ENCODE assay signal across 21 mouse cellular contexts in genomic region chr17:33774573-33775155, GRCm38 (mm10). TPM values are rescaled to one million over a fixed set of nuclear protein-coding genes. Genes with fewer than 3 reads are reported as not detected.
DNase-seq lines count a peak whose midpoint lies in the region; ATAC-seq and TF ChIP-seq lines count a peak whose summit lies in the region.
"Had no signal": no experiment of that assay in that cellular context is flagged by ENCODE, and none has a peak within 500 bp of the region (broad histone marks: within the 10 kb centered on the region; RNA-seq: fewer than 3 reads in every experiment).

No protein-coding gene starts in this region.

- no peak overlapping the region for H3K4me2 ChIP-seq in liver, embryonic 12.5 days
- no peak overlapping the region for H3K4me2 ChIP-seq in midbrain, embryonic 16.5 days (ENCODE audit: low read length)
- H3K4me2 ChIP-seq: forebrain, embryonic 13.5 days; heart, embryonic 12.5 days had no signal

- TF ChIP-seq POLR2A in kidney, adult 2 months (IDR thresholded peaks at IDR 0.05; ENCODE audit: low read depth, low read length), result no peak
- TF ChIP-seq POLR2A in liver, adult 2 months (IDR thresholded peaks at IDR 0.05; ENCODE audit: extremely low read depth, insufficient read depth, low read length), result no peak
- no peak for TF ChIP-seq POLR2A in testis, adult 2 months (IDR thresholded peaks at IDR 0.05; ENCODE audit: control insufficient read depth, low read depth, low read length)

- peaks cover 5% of the 10 kb centered on the region; the same call in 1 of the 2 replicates for H3K36me3 ChIP-seq in kidney, adult 2 months (ENCODE audit: control insufficient read depth, insufficient read depth, low read length)
- H3K36me3 ChIP-seq in liver, adult 2 months (ENCODE audit: control insufficient read depth, insufficient read depth, low read length), result peaks cover 43% of the 10 kb centered on the region
- H3K36me3 ChIP-seq in liver, embryonic 12.5 days, result peaks cover 49% of the 10 kb centered on the region
- H3K36me3 ChIP-seq in testis, adult 2 months (ENCODE audit: control insufficient read depth, insufficient read depth, low read length), result no peaks in the 10 kb centered on the region
- H3K36me3 ChIP-seq in midbrain, embryonic 16.5 days (ENCODE audit: control insufficient read depth, insufficient read depth, low read length), result no peaks in the 10 kb centered on the region

- peaks cover 31% of the 10 kb centered on the region for H3K4me1 ChIP-seq in kidney, adult 2 months (ENCODE audit: control insufficient read depth, insufficient read depth, low read length)
- H3K4me1 ChIP-seq in liver, adult 2 months (ENCODE audit: control insufficient read depth, insufficient read depth, low read length), result peaks cover 40% of the 10 kb centered on the region
- peaks cover 15% of the 10 kb centered on the region for H3K4me1 ChIP-seq in liver, embryonic 12.5 days
- H3K4me1 ChIP-seq in testis, adult 2 months (ENCODE audit: control insufficient read depth, insufficient read depth, low read length), result peaks cover 6% of the 10 kb centered on the region
- H3K4me1 ChIP-seq in midbrain, embryonic 16.5 days (ENCODE audit: control insufficient read depth, insufficient read depth, low read length), result no peaks in the 10 kb centered on the region

- no peak for ATAC-seq in liver, embryonic 12.5 days
- ATAC-seq in midbrain, embryonic 16.5 days, result no peak
- ATAC-seq: activated CD4-positive, CD25-positive, alpha-beta regulatory T cell, adult 4 months; forebrain, embryonic 13.5 days; forebrain, postnatal 0 days; Patski had no signal

- WGBS in kidney, adult 2 months, result 64% methylated on average over 8 of the region's 8 CpGs
- 39% methylated on average over 8 of the region's 8 CpGs for WGBS in liver, adult 2 months
- 80% methylated on average over 8 of the region's 8 CpGs for WGBS in liver, embryonic 12.5 days (ENCODE audit: insufficient replicate concordance)
- WGBS in midbrain, embryonic 16.5 days, result 90% methylated on average over 8 of the region's 8 CpGs

- TF ChIP-seq CTCF in kidney, adult 2 months (conservative IDR thresholded peaks at IDR 0.05; ENCODE audit: insufficient read depth, insufficient read length, low read depth, low read length), result no peak
- no peak for TF ChIP-seq CTCF in liver, adult 2 months (IDR thresholded peaks at IDR 0.05; ENCODE audit: low read depth, low read length)
- no peak for TF ChIP-seq CTCF in testis, adult 2 months (IDR thresholded peaks at IDR 0.05; ENCODE audit: control insufficient read depth, insufficient read depth, insufficient replicate concordance, low read depth, low read length)

- peak overlapping the region; percentile 33; the same call in 1 of the 2 replicates for H3K9ac ChIP-seq in liver, adult 2 months (ENCODE audit: low read depth, low read length)
- no peak overlapping the region for H3K9ac ChIP-seq in liver, embryonic 12.5 days
- no peak overlapping the region for H3K9ac ChIP-seq in midbrain, embryonic 16.5 days (ENCODE audit: low read depth, low read length)
- H3K9ac ChIP-seq: forebrain, embryonic 13.5 days; forebrain, postnatal 0 days; heart, embryonic 12.5 days had no signal

- no peaks in the 10 kb centered on the region; the same call in 1 of the 2 replicates for H3K79me2 ChIP-seq in liver, adult 2 months (ENCODE audit: control insufficient read depth, insufficient read depth, low read length)

- peak; percentile 60 for DNase-seq in kidney, adult 2 months
- DNase-seq in kidney, postnatal 4 days, result no peak
- DNase-seq in liver, adult 2 months (ENCODE audit: extremely low read depth, low read depth, low spot score), result peak; percentile 96
- no peak for DNase-seq in testis, postnatal 10 days (ENCODE audit: low spot score)
- DNase-seq: adrenal gland, adult 2 months; adrenal gland, postnatal 25 days; cerebellum, adult 18-20 months; cerebellum, adult 9-11 months; cerebellum, postnatal 36 days; forebrain, postnatal 0 days; gastrocnemius, postnatal 25 days had no signal

- no peak overlapping the region for H3K4me3 ChIP-seq in kidney, adult 2 months (ENCODE audit: insufficient read depth, low read depth, low read length)
- no peak overlapping the region for H3K4me3 ChIP-seq in liver, adult 2 months (ENCODE audit: insufficient read depth, low read depth, low read length)
- H3K4me3 ChIP-seq in liver, embryonic 12.5 days, result no peak overlapping the region
- no peak overlapping the region for H3K4me3 ChIP-seq in testis, adult 2 months (ENCODE audit: control insufficient read depth, low read depth, low read length)
- H3K4me3 ChIP-seq in midbrain, embryonic 16.5 days (ENCODE audit: low read depth, low read length), result no peak overlapping the region
- H3K4me3 ChIP-seq: embryonic facial prominence, embryonic 10.5 days; forebrain, embryonic 13.5 days; heart, embryonic 12.5 days; hindbrain, embryonic 10.5 days had no signal

- peak overlapping the region; percentile 85 for H3K27ac ChIP-seq in kidney, adult 2 months (ENCODE audit: insufficient read depth, low read depth, low read length)
- H3K27ac ChIP-seq in liver, adult 2 months (replicated peaks; ENCODE audit: insufficient read depth, low read depth, low read length), result peak overlapping the region; percentile 96
- H3K27ac ChIP-seq in liver, embryonic 12.5 days, result no peak overlapping the region
- peak overlapping the region; percentile 58; the same call in 1 of the 2 replicates for H3K27ac ChIP-seq in testis, adult 2 months (ENCODE audit: control insufficient read depth, insufficient read depth, low read depth, low read length)
- H3K27ac ChIP-seq in midbrain, embryonic 16.5 days (ENCODE audit: low read length), result no peak overlapping the region
- H3K27ac ChIP-seq: embryonic facial prominence, embryonic 10.5 days; forebrain, embryonic 13.5 days; hindbrain, embryonic 10.5 days had no signal

- H3K27me3 ChIP-seq in kidney, adult 2 months (replicated peaks; ENCODE audit: control insufficient read depth, insufficient read depth, low read length), result no peaks in the 10 kb centered on the region
- no peaks in the 10 kb centered on the region for H3K27me3 ChIP-seq in liver, adult 2 months (ENCODE audit: control insufficient read depth, insufficient read depth, low read length)
- peaks cover 6% of the 10 kb centered on the region; the same call in 1 of the 2 replicates for H3K27me3 ChIP-seq in liver, embryonic 12.5 days (replicated peaks)
- H3K27me3 ChIP-seq in testis, adult 2 months (ENCODE audit: control insufficient read depth, insufficient read depth, low read length), result no peaks in the 10 kb centered on the region
- H3K27me3 ChIP-seq in midbrain, embryonic 16.5 days (ENCODE audit: control insufficient read depth, insufficient read depth, low read depth, low read length), result no peaks in the 10 kb centered on the region
- H3K27me3 ChIP-seq: CH12.LX; forebrain, embryonic 13.5 days; Patski had no signal

- H3K9me3 ChIP-seq in liver, embryonic 12.5 days (replicated peaks), result no peaks in the 10 kb centered on the region
- no peaks in the 10 kb centered on the region for H3K9me3 ChIP-seq in midbrain, embryonic 16.5 days (replicated peaks; ENCODE audit: control insufficient read depth, low read length, poor library complexity, severe bottlenecking)
- H3K9me3 ChIP-seq: embryonic facial prominence, embryonic 10.5 days; forebrain, embryonic 13.5 days; heart, embryonic 12.5 days; hindbrain, embryonic 10.5 days had no signal

RNA-seq across cellular contexts. Expression of gene Angptl4, which starts 7.0 kb away (rescaled TPM):
- polyA plus RNA-seq in kidney, adult 2 months (2012; rRNA removed), result 19.2 and 21.0 TPM in 2 replicates
- total RNA-seq in liver, adult 2 months (2014; rRNA removed), result 129 and 142 TPM in 2 replicates
- 28.1 and 49.5 TPM in 2 replicates for polyA plus RNA-seq in liver, adult 2 months (2012; rRNA removed)
- polyA plus RNA-seq in liver, embryonic 12.5 days (2016; fragmentation: Nextera tagmentation; extraction: Ambion mirVana), result 17.3 and 21.0 TPM in 2 replicates
- 3.3 and 4.3 TPM in 2 replicates for polyA plus RNA-seq in testis, adult 2 months (2012; rRNA removed)
- polyA plus RNA-seq in midbrain, embryonic 16.5 days (2015; fragmentation: Nextera tagmentation; extraction: Ambion mirVana), result 16.8 and 17.4 TPM in 2 replicates

RNA-seq across cellular contexts. Expression of gene Rab11b, which starts 14.3 kb away (rescaled TPM):
- 291 and 303 TPM in 2 replicates for polyA plus RNA-seq in kidney, adult 2 months (2012; rRNA removed)
- 23.3 and 45.2 TPM in 2 replicates for total RNA-seq in liver, adult 2 months (2014; rRNA removed)
- polyA plus RNA-seq in liver, adult 2 months (2012; rRNA removed), result 168 and 177 TPM in 2 replicates
- 147 and 169 TPM in 2 replicates for polyA plus RNA-seq in liver, embryonic 12.5 days (2016; fragmentation: Nextera tagmentation; extraction: Ambion mirVana)
- 184 and 196 TPM in 2 replicates for polyA plus RNA-seq in testis, adult 2 months (2012; rRNA removed)
- polyA plus RNA-seq in midbrain, embryonic 16.5 days (2015; fragmentation: Nextera tagmentation; extraction: Ambion mirVana), result 503 and 519 TPM in 2 replicates

RNA-seq across cellular contexts. Expression of gene Kank3, which starts 35.7 kb away (rescaled TPM):
- polyA plus RNA-seq in kidney, adult 2 months (2012; rRNA removed), result 83.0 and 89.3 TPM in 2 replicates
- 6.0 and 7.3 TPM in 2 replicates for total RNA-seq in liver, adult 2 months (2014; rRNA removed)
- polyA plus RNA-seq in liver, adult 2 months (2012; rRNA removed), result 9.5 and 13.4 TPM in 2 replicates
- polyA plus RNA-seq in liver, embryonic 12.5 days (2016; fragmentation: Nextera tagmentation; extraction: Ambion mirVana), result 12.6 and 13.2 TPM in 2 replicates
- polyA plus RNA-seq in testis, adult 2 months (2012; rRNA removed), result 146 and 156 TPM in 2 replicates
- polyA plus RNA-seq in midbrain, embryonic 16.5 days (2015; fragmentation: Nextera tagmentation; extraction: Ambion mirVana), result 49.0 and 52.6 TPM in 2 replicates

RNA-seq across cellular contexts. Expression of gene Rps28, which starts 49.7 kb away (rescaled TPM):
- 620 and 1,023 TPM in 2 replicates for polyA plus RNA-seq in kidney, adult 2 months (2012; rRNA removed)
- 275 and 294 TPM in 2 replicates for total RNA-seq in liver, adult 2 months (2014; rRNA removed)
- 374 and 500 TPM in 2 replicates for polyA plus RNA-seq in liver, adult 2 months (2012; rRNA removed)
- 689 and 715 TPM in 2 replicates for polyA plus RNA-seq in liver, embryonic 12.5 days (2016; fragmentation: Nextera tagmentation; extraction: Ambion mirVana)
- 716 and 819 TPM in 2 replicates for polyA plus RNA-seq in testis, adult 2 months (2012; rRNA removed)
- polyA plus RNA-seq in midbrain, embryonic 16.5 days (2015; fragmentation: Nextera tagmentation; extraction: Ambion mirVana), result 407 and 416 TPM in 2 replicates

RNA-seq across cellular contexts. Expression of gene Ndufa7, which starts 49.7 kb away (rescaled TPM):
- 672 and 745 TPM in 2 replicates for polyA plus RNA-seq in kidney, adult 2 months (2012; rRNA removed)
- 214 and 217 TPM in 2 replicates for total RNA-seq in liver, adult 2 months (2014; rRNA removed)
- polyA plus RNA-seq in liver, adult 2 months (2012; rRNA removed), result 372 and 457 TPM in 2 replicates
- 296 and 311 TPM in 2 replicates for polyA plus RNA-seq in liver, embryonic 12.5 days (2016; fragmentation: Nextera tagmentation; extraction: Ambion mirVana)
- polyA plus RNA-seq in testis, adult 2 months (2012; rRNA removed), result 601 and 663 TPM in 2 replicates
- 428 and 439 TPM in 2 replicates for polyA plus RNA-seq in midbrain, embryonic 16.5 days (2015; fragmentation: Nextera tagmentation; extraction: Ambion mirVana)

Comparison
In these comparisons a context has a peak if more than half of its experiments do, and no peak if none do; other contexts are left out.
1. DNase-seq: peak in kidney, adult 2 months (single experiment) and liver, adult 2 months (single experiment); none in kidney, postnatal 4 days (0 of 2) and testis, postnatal 10 days (single experiment).
2. H3K27ac ChIP-seq: peak in kidney, adult 2 months (single experiment), liver, adult 2 months (single experiment) and testis, adult 2 months (single experiment); none in liver, embryonic 12.5 days (single experiment) and midbrain, embryonic 16.5 days (single experiment).